Mouse (Mus musculus) olfactory bulb, adult 2 months (tissue): ENCODE data around the gene Cntrl. TPM values are rescaled to one million over a fixed set of nuclear protein-coding genes. Genes with fewer than 3 reads are reported as not detected.

Experiments used
- H3K27ac ChIP-seq: fragments of 200-500 bp; 2 replicates; pipeline ENCODE4 v1.5.1; 2012; ENCODE audit warnings: low read depth, low read length; ENCODE audit not compliant: insufficient read depth
- H3K4me1 ChIP-seq: fragments of 200-500 bp; 2 replicates; pipeline ENCODE4 v1.6.1; 2012; ENCODE audit warnings: low read length; ENCODE audit not compliant: control insufficient read depth, insufficient read depth
- H3K4me3 ChIP-seq: fragments of 200-500 bp; 2 replicates; pipeline ENCODE4 v1.5.1; 2012; ENCODE audit warnings: mild to moderate bottlenecking, low read depth, low read length, moderate library complexity; ENCODE audit not compliant: insufficient read depth
- CTCF ChIP-seq: fragments of 200-500 bp; IDR thresholded peaks from 2 replicates; pipeline ENCODE4 v1.5.1; 2012; ENCODE audit warnings: low read depth, mild to moderate bottlenecking, low read length, moderate library complexity; ENCODE audit not compliant: insufficient read depth
- POLR2A ChIP-seq: fragments of 200-500 bp; IDR thresholded peaks from 2 replicates; pipeline ENCODE4 v1.6.1; 2012; ENCODE audit warnings: mild to moderate bottlenecking, low read depth, low read length, moderate library complexity; ENCODE audit not compliant: insufficient read depth
- WGBS: fragments of 180-500 bp; shearing (Covaris S2); methylation state at CpG from one replicate; pipeline ENCODE4 v1.1.7; 2018; 5-methylcytosine and 5-hydroxymethylcytosine counted together
- polyA plus RNA-seq: library from polyadenylated mRNA; stranded (reverse); fragments of >200 nt; gene quantifications from 2 replicates; pipeline ENCODE4 v1.2.4, GENCODE M21; 2012; ENCODE audit warnings: low replicate concordance; ENCODE audit not compliant: missing spikeins, insufficient read depth, insufficient read length

Gene Cntrl
- polyA plus RNA-seq, 1 experiment, result not detected

GRCm38 (mm10) chr2:35215363-35215762 is 106.1 kb downstream of the Cntrl start:
- Histone ChIP-seq H3K4me3 (no peak overlapping the region), H3K27ac (peak overlapping the region; percentile 20; the same call in 1 of the 2 replicates), H3K4me1 (peaks cover 4% of the 10 kb centered on the region; the same call in 1 of the 2 replicates)
- TF ChIP-seq POLR2A (no peak), CTCF (no peak)
- 67% methylated on average over 14 of the region's 14 CpGs for WGBS

GRCm38 (mm10) chr2:35216701-35217100 is 107.4 kb downstream of the Cntrl start:
- TF ChIP-seq CTCF, result no peak
- TF ChIP-seq POLR2A, result no peak
- Histone ChIP-seq H3K27ac (no peak overlapping the region), H3K4me3 (no peak overlapping the region), H3K4me1 (peaks cover 4% of the 10 kb centered on the region; the same call in 1 of the 2 replicates)
- 89% methylated on average over 2 of the region's 2 CpGs for WGBS

GRCm38 (mm10) chr2:35218736-35219135 is 109.4 kb downstream of the Cntrl start:
- Histone ChIP-seq H3K4me1 (peaks cover 4% of the 10 kb centered on the region; the same call in 1 of the 2 replicates), H3K4me3 (no peak overlapping the region), H3K27ac (no peak overlapping the region)
- TF ChIP-seq CTCF (no peak), POLR2A (no peak)
- WGBS, result 99% methylated on average over 3 of the region's 3 CpGs

GRCm38 (mm10) chr2:35222822-35223391 is 113.6 kb downstream of the Cntrl start:
- 71% methylated on average over 6 of the region's 6 CpGs for WGBS
- Histone ChIP-seq H3K4me1 (no peaks in the 10 kb centered on the region), H3K4me3 (no peak overlapping the region), H3K27ac (no peak overlapping the region)
- TF ChIP-seq CTCF (no peak), POLR2A (no peak)

- H3K27ac ChIP-seq, result no peak overlapping the region
- 95% methylated on average over 15 of the region's 15 CpGs for WGBS
- H3K4me1 ChIP-seq, result no peaks in the 10 kb centered on the region
- no peak for TF ChIP-seq CTCF
- TF ChIP-seq POLR2A, result no peak
- H3K4me3 ChIP-seq, result no peak overlapping the region
These were observed 115.0 kb downstream of the Cntrl start for GRCm38 (mm10) chr2:35224285-35224684.

- peaks cover 5% of the 10 kb centered on the region for H3K4me1 ChIP-seq
- no peak for TF ChIP-seq POLR2A
- no peak for TF ChIP-seq CTCF
- no peak overlapping the region for H3K4me3 ChIP-seq
- WGBS, result 55% methylated on average over 4 of the region's 4 CpGs
- H3K27ac ChIP-seq, result no peak overlapping the region
These were observed 118.9 kb downstream of the Cntrl start for GRCm38 (mm10) chr2:35228145-35228544.

Other genes with a start within 250 kb of the Cntrl start
- not detected in 2 replicates for gene Cutal, start 235.1 kb upstream of the Cntrl start, polyA plus RNA-seq
- gene Psmd5, start 234.5 kb upstream of the Cntrl start, polyA plus RNA-seq, result not detected in 2 replicates
- gene Phf19, start 195.5 kb upstream of the Cntrl start, polyA plus RNA-seq, result not detected in 2 replicates
- gene Traf1, start 147.7 kb upstream of the Cntrl start, polyA plus RNA-seq, result not detected in 2 replicates
- not detected in 2 replicates for gene Hc, start 48.1 kb upstream of the Cntrl start, polyA plus RNA-seq
- not detected in 2 replicates for gene AI182371, start 7.9 kb upstream of the Cntrl start, polyA plus RNA-seq
- 306 and 317 TPM in 2 replicates for gene Rab14, start 91.6 kb downstream of the Cntrl start, polyA plus RNA-seq
- not detected in 2 replicates for gene Gsn, start 146.9 kb downstream of the Cntrl start, polyA plus RNA-seq
- not detected in 2 replicates for gene Stom, start 227.5 kb downstream of the Cntrl start, polyA plus RNA-seq